Comparison of ENCODE assay signal across 9 mouse cellular contexts in genomic region chr4:54757715-54758500, GRCm38 (mm10).
DNase-seq lines count a peak whose midpoint lies in the region; ATAC-seq lines count a peak whose summit lies in the region.
"Had no signal": no experiment of that assay in that cellular context is flagged by ENCODE, and none has a peak within 500 bp of the region (broad histone marks: within the 10 kb centered on the region; RNA-seq: fewer than 3 reads in every experiment).

No protein-coding gene starts in this region.

- H3K4me1 ChIP-seq in forebrain, embryonic 15.5 days = peaks cover 18% of the 10 kb centered on the region
- 0 out of 2 replicates have a peak, but pooled peaks cover 2% of the 10 kb centered on the region for H3K4me1 ChIP-seq in heart, embryonic 16.5 days (ENCODE audit: control insufficient read depth, insufficient read depth, low read length)
- H3K4me1 ChIP-seq in liver, embryonic 12.5 days = no peaks in the 10 kb centered on the region

- peak; percentile 3 for DNase-seq in thymus, postnatal 0 days (ENCODE audit: low spot score)
- no peak for DNase-seq in thymus, postnatal 36 days
- peak; percentile 71 for DNase-seq in kidney, postnatal 10 days
- peak; percentile 3 for DNase-seq in ovary, postnatal 10 days (ENCODE audit: low spot score)
- DNase-seq in urinary bladder, postnatal 4 days (ENCODE audit: low spot score in 2 of 2) = no peak

- 28% methylated on average over 19 of the region's 19 CpGs for WGBS in forebrain, embryonic 15.5 days
- WGBS in heart, embryonic 16.5 days = 32% methylated on average over 19 of the region's 19 CpGs
- WGBS in liver, embryonic 12.5 days (ENCODE audit: insufficient replicate concordance) = 32% methylated on average over 19 of the region's 19 CpGs

- H3K27me3 ChIP-seq in forebrain, embryonic 15.5 days = no peaks in the 10 kb centered on the region
- no peaks in the 10 kb centered on the region for H3K27me3 ChIP-seq in heart, embryonic 16.5 days (ENCODE audit: control insufficient read depth, insufficient read depth, low read length)
- no peaks in the 10 kb centered on the region for H3K27me3 ChIP-seq in liver, embryonic 12.5 days (replicated peaks)

- H3K9me3 ChIP-seq in forebrain, embryonic 15.5 days = no peaks in the 10 kb centered on the region
- H3K9me3 ChIP-seq in heart, embryonic 16.5 days (replicated peaks; ENCODE audit: control insufficient read depth, low read length) = no peaks in the 10 kb centered on the region
- no peaks in the 10 kb centered on the region for H3K9me3 ChIP-seq in liver, embryonic 12.5 days (replicated peaks)

- H3K4me3 ChIP-seq in forebrain, embryonic 15.5 days = peak overlapping the region; percentile 3; the same call in 1 of the 2 replicates
- peak overlapping the region; percentile 23 for H3K4me3 ChIP-seq in heart, embryonic 16.5 days (ENCODE audit: low read length)
- no peak overlapping the region for H3K4me3 ChIP-seq in liver, embryonic 12.5 days

- ATAC-seq in forebrain, embryonic 15.5 days (replicated peaks) = peak; percentile 96
- peak; percentile 68 for ATAC-seq in heart, embryonic 16.5 days (replicated peaks; ENCODE audit: extremely low read depth, insufficient read depth, low FRiP score)
- ATAC-seq in liver, embryonic 12.5 days = no peak

- no peaks in the 10 kb centered on the region for H3K36me3 ChIP-seq in forebrain, embryonic 15.5 days
- no peaks in the 10 kb centered on the region for H3K36me3 ChIP-seq in heart, embryonic 16.5 days (ENCODE audit: control insufficient read depth, insufficient read depth)
- H3K36me3 ChIP-seq in liver, embryonic 12.5 days = no peaks in the 10 kb centered on the region

- peak overlapping the region; percentile 38 for H3K4me2 ChIP-seq in forebrain, embryonic 15.5 days (replicated peaks)
- peak overlapping the region; percentile 55 for H3K4me2 ChIP-seq in heart, embryonic 16.5 days (ENCODE audit: low read depth, low read length)
- H3K4me2 ChIP-seq in liver, embryonic 12.5 days = peak overlapping the region; percentile 29

- no peak overlapping the region for H3K9ac ChIP-seq in forebrain, embryonic 15.5 days (replicated peaks)
- no peak overlapping the region for H3K9ac ChIP-seq in heart, embryonic 16.5 days (ENCODE audit: low read length)
- no peak overlapping the region for H3K9ac ChIP-seq in liver, embryonic 12.5 days
- H3K9ac ChIP-seq: liver, embryonic 14.5 days had no signal

- H3K27ac ChIP-seq in forebrain, embryonic 15.5 days (replicated peaks) = peak overlapping the region; percentile 64
- H3K27ac ChIP-seq in heart, embryonic 16.5 days (ENCODE audit: low read length) = 0 out of 2 replicates have a peak overlapping the region, but pooled peaks have one; percentile 25
- H3K27ac ChIP-seq in liver, embryonic 12.5 days = no peak overlapping the region
- H3K27ac ChIP-seq: liver, embryonic 14.5 days had no signal

Comparison
In these comparisons a context has a peak if more than half of its experiments do, and no peak if none do; other contexts are left out.
1. DNase-seq: peak in thymus, postnatal 0 days (single experiment), kidney, postnatal 10 days (single experiment) and ovary, postnatal 10 days (single experiment); none in thymus, postnatal 36 days (0 of 2) and urinary bladder, postnatal 4 days (0 of 2).
2. Peak in every context shown above with its lines, with median percentiles within 50 percentile points of each other: H3K4me2 ChIP-seq.